Mouse (Mus musculus) granulocyte monocyte progenitor cell, adult 5-6 weeks (primary cell): ENCODE measurements around the gene Ccdc106. TPM values are rescaled to one million over a fixed set of nuclear protein-coding genes. Genes with fewer than 3 reads are reported as not detected.

Source experiments
- ATAC-seq: replicated peaks from 2 replicates; pipeline ENCODE4 v1.8.0; 2016; ENCODE audit warnings: mild to moderate bottlenecking, moderate TSS enrichment, inconsistent platforms; ENCODE audit not compliant: poor library complexity, severe bottlenecking
- total RNA-seq, 2 experiments: library from RNA; stranded (forward) in 1 of 2; stranded (reverse) in 1 of 2; fragments of 200-712, 200-1000 nt in 1 of 2; fragments of >200 nt in 1 of 2; fragmentation: Nextera tagmentation in 1 of 2; gene quantifications; 2 replicates each; pipeline ENCODE4 v1.2.3; 2014 to 2017

Ccdc106 gene
- total RNA-seq, 2 experiments from 2014 or later = not detected

GRCm38 (mm10) chr7:5109301-5109700, 88.9 kb downstream of the Ccdc106 start:
- ATAC-seq = no peak

Other genes with a start within 250 kb of the Ccdc106 start
- gene Fam71e2, start 249.3 kb upstream of the Ccdc106 start, total RNA-seq (2014; fragmentation: Nextera tagmentation) = not detected in 2 replicates
- not detected in 2 replicates for gene Fam71e2, start 249.3 kb upstream of the Ccdc106 start, total RNA-seq (2017)
- gene Il11, start 237.7 kb upstream of the Ccdc106 start, total RNA-seq (2014; fragmentation: Nextera tagmentation) = not detected in 2 replicates
- gene Il11, start 237.7 kb upstream of the Ccdc106 start, total RNA-seq (2017) = not detected in 2 replicates
- gene Tmem190, start 237.6 kb upstream of the Ccdc106 start, total RNA-seq (2014; fragmentation: Nextera tagmentation) = not detected in 2 replicates
- gene Tmem190, start 237.6 kb upstream of the Ccdc106 start, total RNA-seq (2017) = not detected in 2 replicates
- gene Tmem238, start 230.9 kb upstream of the Ccdc106 start, total RNA-seq (2014; fragmentation: Nextera tagmentation) = 3.2 and 6.2 TPM in 2 replicates
- gene Tmem238, start 230.9 kb upstream of the Ccdc106 start, total RNA-seq (2017) = 4.6 and 7.6 TPM in 2 replicates
- gene Rpl28, start 227.7 kb upstream of the Ccdc106 start, total RNA-seq (2014; fragmentation: Nextera tagmentation) = 1,827 and 2,944 TPM in 2 replicates
- gene Rpl28, start 227.7 kb upstream of the Ccdc106 start, total RNA-seq (2017) = 828 and 1,139 TPM in 2 replicates
- 236 and 240 TPM in 2 replicates for gene Ube2s, start 208.0 kb upstream of the Ccdc106 start, total RNA-seq (2014; fragmentation: Nextera tagmentation)
- gene Ube2s, start 208.0 kb upstream of the Ccdc106 start, total RNA-seq (2017) = 230 and 245 TPM in 2 replicates
- gene Shisa7, start 175.9 kb upstream of the Ccdc106 start, total RNA-seq (2014; fragmentation: Nextera tagmentation) = not detected in 2 replicates
- gene Shisa7, start 175.9 kb upstream of the Ccdc106 start, total RNA-seq (2017) = not detected in 2 replicates
- 11.8 and 13.2 TPM in 2 replicates for gene Isoc2b, start 150.3 kb upstream of the Ccdc106 start, total RNA-seq (2014; fragmentation: Nextera tagmentation)
- gene Isoc2b, start 150.3 kb upstream of the Ccdc106 start, total RNA-seq (2017) = 43.0 and 72.6 TPM in 2 replicates
- gene Isoc2a, start 143.4 kb upstream of the Ccdc106 start, total RNA-seq (2014; fragmentation: Nextera tagmentation) = 5.3 and 7.9 TPM in 2 replicates
- 7.9 and 10.7 TPM in 2 replicates for gene Isoc2a, start 143.4 kb upstream of the Ccdc106 start, total RNA-seq (2017)
- gene Gm36210, start 114.0 kb upstream of the Ccdc106 start, total RNA-seq (2014; fragmentation: Nextera tagmentation) = not detected in 2 replicates
- gene Gm36210, start 114.0 kb upstream of the Ccdc106 start, total RNA-seq (2017) = not detected in 2 replicates
- gene Zfp628, start 105.3 kb upstream of the Ccdc106 start, total RNA-seq (2014; fragmentation: Nextera tagmentation) = 4.6 and 7.7 TPM in 2 replicates
- 1.0 and 1.2 TPM in 2 replicates for gene Zfp628, start 105.3 kb upstream of the Ccdc106 start, total RNA-seq (2017)
- gene Nat14, start 98.5 kb upstream of the Ccdc106 start, total RNA-seq (2014; fragmentation: Nextera tagmentation) = 1.4 TPM in 1 of 2 replicates, not detected in the other
- gene Nat14, start 98.5 kb upstream of the Ccdc106 start, total RNA-seq (2017) = not detected in 2 replicates
- gene Ssc5d, start 94.8 kb upstream of the Ccdc106 start, total RNA-seq (2014; fragmentation: Nextera tagmentation) = not detected in 2 replicates
- gene Ssc5d, start 94.8 kb upstream of the Ccdc106 start, total RNA-seq (2017) = 0.05 TPM in 1 of 2 replicates, not detected in the other
- gene Sbk2, start 56.1 kb upstream of the Ccdc106 start, total RNA-seq (2014; fragmentation: Nextera tagmentation) = not detected in 2 replicates
- not detected in 2 replicates for gene Sbk2, start 56.1 kb upstream of the Ccdc106 start, total RNA-seq (2017)
- not detected in 2 replicates for gene Sbk3, start 49.4 kb upstream of the Ccdc106 start, total RNA-seq (2014; fragmentation: Nextera tagmentation)
- gene Sbk3, start 49.4 kb upstream of the Ccdc106 start, total RNA-seq (2017) = not detected in 2 replicates
- 10.0 and 14.1 TPM in 2 replicates for gene Zfp579, start 24.4 kb upstream of the Ccdc106 start, total RNA-seq (2014; fragmentation: Nextera tagmentation)
- 2.3 and 11.2 TPM in 2 replicates for gene Zfp579, start 24.4 kb upstream of the Ccdc106 start, total RNA-seq (2017)
- 23.3 and 30.7 TPM in 2 replicates for gene Zfp524, start 6.1 kb upstream of the Ccdc106 start, total RNA-seq (2014; fragmentation: Nextera tagmentation)
- gene Zfp524, start 6.1 kb upstream of the Ccdc106 start, total RNA-seq (2017) = 8.5 and 9.3 TPM in 2 replicates
- gene Fiz1, start 5.9 kb upstream of the Ccdc106 start, total RNA-seq (2014; fragmentation: Nextera tagmentation) = 27.4 and 33.9 TPM in 2 replicates
- gene Fiz1, start 5.9 kb upstream of the Ccdc106 start, total RNA-seq (2017) = 15.6 and 23.4 TPM in 2 replicates
- gene Gm44973, start 5.1 kb upstream of the Ccdc106 start, total RNA-seq (2014; fragmentation: Nextera tagmentation) = not detected in 2 replicates
- 7.5 TPM in 1 of 2 replicates, not detected in the other for gene Gm44973, start 5.1 kb upstream of the Ccdc106 start, total RNA-seq (2017)
- 15.2 and 18.2 TPM in 2 replicates for gene Zfp865, start 177 bp upstream of the Ccdc106 start, total RNA-seq (2014; fragmentation: Nextera tagmentation)
- gene Zfp865, start 177 bp upstream of the Ccdc106 start, total RNA-seq (2017) = 8.4 and 11.2 TPM in 2 replicates
- gene 4632433K11Rik, start 13.6 kb downstream of the Ccdc106 start, total RNA-seq (2014; fragmentation: Nextera tagmentation) = not detected in 2 replicates
- gene 4632433K11Rik, start 13.6 kb downstream of the Ccdc106 start, total RNA-seq (2017) = 0.57 and 1.2 TPM in 2 replicates
- gene Zfp784, start 17.9 kb downstream of the Ccdc106 start, total RNA-seq (2014; fragmentation: Nextera tagmentation) = 0.28 and 0.54 TPM in 2 replicates
- gene Zfp784, start 17.9 kb downstream of the Ccdc106 start, total RNA-seq (2017) = 0.98 and 1.1 TPM in 2 replicates
- 1.3 and 7.3 TPM in 2 replicates for gene Zfp580, start 31.0 kb downstream of the Ccdc106 start, total RNA-seq (2014; fragmentation: Nextera tagmentation)
- gene Zfp580, start 31.0 kb downstream of the Ccdc106 start, total RNA-seq (2017) = 1.2 and 1.3 TPM in 2 replicates
- 204 and 227 TPM in 2 replicates for gene U2af2, start 41.6 kb downstream of the Ccdc106 start, total RNA-seq (2014; fragmentation: Nextera tagmentation)
- 253 and 265 TPM in 2 replicates for gene U2af2, start 41.6 kb downstream of the Ccdc106 start, total RNA-seq (2017)
- gene Epn1, start 59.7 kb downstream of the Ccdc106 start, total RNA-seq (2014; fragmentation: Nextera tagmentation) = 56.6 and 57.4 TPM in 2 replicates
- 34.4 and 62.6 TPM in 2 replicates for gene Epn1, start 59.7 kb downstream of the Ccdc106 start, total RNA-seq (2017)
- not detected in 2 replicates for gene Rfpl4, start 96.4 kb downstream of the Ccdc106 start, total RNA-seq (2014; fragmentation: Nextera tagmentation)
- not detected in 2 replicates for gene Rfpl4, start 96.4 kb downstream of the Ccdc106 start, total RNA-seq (2017)
- 2.0 TPM in 1 of 2 replicates, not detected in the other for gene Rasl2-9, start 105.4 kb downstream of the Ccdc106 start, total RNA-seq (2014; fragmentation: Nextera tagmentation)
- gene Rasl2-9, start 105.4 kb downstream of the Ccdc106 start, total RNA-seq (2017) = not detected in 2 replicates
- not detected in 2 replicates for gene Vmn1r55, start 129.1 kb downstream of the Ccdc106 start, total RNA-seq (2014; fragmentation: Nextera tagmentation)
- not detected in 2 replicates for gene Vmn1r55, start 129.1 kb downstream of the Ccdc106 start, total RNA-seq (2017)
- not detected in 2 replicates for gene Vmn1r56, start 176.2 kb downstream of the Ccdc106 start, total RNA-seq (2014; fragmentation: Nextera tagmentation)
- not detected in 2 replicates for gene Vmn1r56, start 176.2 kb downstream of the Ccdc106 start, total RNA-seq (2017)
- not detected in 2 replicates for gene Vmn1r57, start 197.9 kb downstream of the Ccdc106 start, total RNA-seq (2014; fragmentation: Nextera tagmentation)
- not detected in 2 replicates for gene Vmn1r57, start 197.9 kb downstream of the Ccdc106 start, total RNA-seq (2017)